Mouse (Mus musculus) activated CD4-positive, CD25-positive, alpha-beta regulatory T cell, adult 4 months (primary cell): ENCODE results near the gene Shf. TPM values are rescaled to one million over a fixed set of nuclear protein-coding genes. Genes with fewer than 3 reads are reported as not detected.

Source experiments
- ATAC-seq: one replicate; pipeline ENCODE4 v1.8.0; 2017
- polyA plus RNA-seq, 2 experiments: library from polyadenylated mRNA; unstranded; fragments of 100-300 nt; shearing (Covaris generic); gene quantifications; one replicate each; pipeline ENCODE4 v1.2.1; 2017

The Shf gene
- polyA plus RNA-seq, 2 experiments from 2014 or later: 0.33 TPM; not detected in 1

GRCm38 (mm10) chr2:122301921-122302573, 66.9 kb downstream of the Shf start:
- ATAC-seq: no peak

GRCm38 (mm10) chr2:122301081-122301920, 67.7 kb downstream of the Shf start:
- peak; percentile 31 for ATAC-seq

- no peak for ATAC-seq
Measured at GRCm38 (mm10) chr2:122300656-122301020, 68.3 kb downstream of the Shf start.

GRCm38 (mm10) chr2:122299911-122300655, 68.9 kb downstream of the Shf start:
- no peak for ATAC-seq

Other genes with a start within 250 kb of the Shf start
- gene B2m, start 221.5 kb downstream of the Shf start, polyA plus RNA-seq: 1,000 to 10,000 TPM; 8,975 to 9,816 TPM
- gene Trim69, start 208.5 kb downstream of the Shf start, polyA plus RNA-seq: under 1 TPM in 1 of 2 experiments, not detected in 1; 0.25 TPM
- under 1 TPM; 0.38 to 0.90 TPM for gene Patl2, start 183.0 kb downstream of the Shf start, polyA plus RNA-seq
- not detected for gene Terb2, start 182.9 kb downstream of the Shf start, polyA plus RNA-seq
- gene Sord, start 134.4 kb downstream of the Shf start, polyA plus RNA-seq: 1 to 10 TPM; 5.5 to 5.7 TPM
- gene Duox2, start 70.7 kb downstream of the Shf start, polyA plus RNA-seq: not detected
- gene Duoxa2, start 70.3 kb downstream of the Shf start, polyA plus RNA-seq: not detected
- gene Duoxa1, start 55.4 kb downstream of the Shf start, polyA plus RNA-seq: under 1 TPM in 1 of 2 experiments, not detected in 1; 0.25 TPM
- gene Duox1, start 53.5 kb downstream of the Shf start, polyA plus RNA-seq: not detected
- 100 to 1,000 TPM in 1 of 2 experiments, 10 to 100 TPM in 1; 98.0 to 106 TPM for gene Slc28a2, start 57.3 kb upstream of the Shf start, polyA plus RNA-seq
- gene Gm14085, start 115.8 kb upstream of the Shf start, polyA plus RNA-seq: 1 to 10 TPM; 6.4 to 8.8 TPM
- under 1 TPM; 0.28 to 0.57 TPM for gene Gatm, start 242.1 kb upstream of the Shf start, polyA plus RNA-seq